Mouse (Mus musculus) skeletal muscle tissue, adult 2 months (tissue): Measurements from ENCODE around the gene Exosc10.

Source experiments
- DNase-seq: peaks from one replicate; pipeline ENCODE4 v3.0.0-alpha.2; 2012; ENCODE audit warnings: low read depth, low spot score

Exosc10 gene

DNA sequence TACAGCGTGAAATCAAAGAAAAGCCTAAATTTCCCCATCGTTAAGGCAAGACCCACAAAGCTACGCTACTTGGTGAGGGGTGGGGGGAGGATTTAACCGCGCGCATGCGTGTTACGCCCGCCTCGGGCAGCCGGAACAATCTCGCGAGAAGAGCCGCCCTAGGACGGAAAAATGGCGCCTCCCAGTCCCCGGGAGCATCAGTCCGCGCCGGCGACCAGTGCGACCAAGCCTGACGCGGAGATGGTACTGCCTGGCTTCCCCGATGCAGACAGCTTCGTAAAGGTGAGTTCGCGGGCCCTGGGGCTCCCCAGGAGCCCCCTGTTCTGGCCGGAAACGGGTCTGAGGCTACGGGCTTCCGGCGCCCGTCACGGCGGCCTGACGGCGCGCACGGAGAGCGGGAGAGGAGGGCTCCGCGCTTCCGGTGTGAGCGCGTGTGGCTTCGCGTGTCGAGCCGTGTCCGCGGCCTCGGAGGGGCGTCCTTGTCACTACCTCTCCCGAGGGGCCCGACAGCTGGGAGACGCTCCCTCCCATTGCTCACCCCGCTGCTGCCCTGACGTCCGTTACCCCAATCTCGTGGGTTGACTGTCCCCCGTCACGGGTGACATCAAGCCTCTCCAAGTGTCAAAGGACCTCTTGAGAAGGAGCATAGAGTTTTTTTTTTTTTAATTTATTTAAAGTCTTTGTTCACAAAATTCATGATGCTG, at the start of gene Exosc10:
TSS of gene Exosc10 (plus strand) at position 133 of the 704 bp plus-strand sequence.
- peak; percentile 88 for DNase-seq

- no peak for DNase-seq
Observed at GRCm38 (mm10) chr4:148509450-148510084, 48.7 kb upstream of the Exosc10 start.

DNA sequence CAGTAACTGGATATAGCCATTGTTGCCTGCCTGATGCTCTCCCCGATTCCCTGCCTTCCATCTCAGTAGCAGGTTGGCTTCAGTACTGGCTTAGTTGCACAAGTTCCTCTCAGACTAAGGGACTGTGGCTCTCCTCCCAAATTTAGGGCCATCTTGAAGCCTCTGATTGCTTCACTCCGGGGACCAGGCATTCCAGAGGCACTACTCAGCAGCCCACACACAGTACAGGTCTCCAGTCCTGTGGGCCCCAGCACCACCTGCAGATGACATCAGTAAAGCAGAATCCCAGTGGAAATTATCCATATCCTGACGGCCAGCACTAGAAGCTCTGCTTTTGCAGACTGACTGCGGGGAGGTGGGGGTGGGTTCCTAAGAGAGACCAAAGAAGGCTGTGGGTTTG, 47.5 kb upstream of the Exosc10 start:
- DNase-seq, result peak; percentile 82

GRCm38 (mm10) chr4:148511334-148511733, 46.9 kb upstream of the Exosc10 start:
- no peak for DNase-seq

- DNase-seq, result peak; percentile 73
Observed at GRCm38 (mm10) chr4:148513021-148513559, 45.1 kb upstream of the Exosc10 start.

- DNase-seq, result no peak
Observed at GRCm38 (mm10) chr4:148515313-148515712, 42.9 kb upstream of the Exosc10 start.

DNA sequence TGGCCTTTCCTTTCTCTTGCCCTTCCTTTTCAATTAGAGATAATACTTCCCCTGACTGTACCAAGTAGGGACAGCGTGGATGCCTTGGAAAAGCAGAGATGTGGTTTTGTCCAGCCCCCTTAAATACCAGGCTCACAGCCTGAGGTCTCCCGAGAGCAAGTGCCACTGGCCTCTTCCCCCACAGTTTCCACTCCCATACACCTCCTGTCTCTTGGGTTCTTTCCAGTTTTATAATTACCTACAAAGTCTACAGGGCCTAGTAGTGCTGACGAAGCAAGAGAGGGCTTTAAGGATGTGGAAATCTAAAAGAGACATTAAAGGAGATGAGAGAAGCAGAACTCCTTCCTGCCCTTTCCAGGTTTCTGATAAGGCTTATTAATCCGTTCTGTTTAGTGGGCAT, 40.4 kb upstream of the Exosc10 start:
- no peak for DNase-seq

GRCm38 (mm10) chr4:148518235-148518795, 39.9 kb upstream of the Exosc10 start:
- no peak for DNase-seq

DNA sequence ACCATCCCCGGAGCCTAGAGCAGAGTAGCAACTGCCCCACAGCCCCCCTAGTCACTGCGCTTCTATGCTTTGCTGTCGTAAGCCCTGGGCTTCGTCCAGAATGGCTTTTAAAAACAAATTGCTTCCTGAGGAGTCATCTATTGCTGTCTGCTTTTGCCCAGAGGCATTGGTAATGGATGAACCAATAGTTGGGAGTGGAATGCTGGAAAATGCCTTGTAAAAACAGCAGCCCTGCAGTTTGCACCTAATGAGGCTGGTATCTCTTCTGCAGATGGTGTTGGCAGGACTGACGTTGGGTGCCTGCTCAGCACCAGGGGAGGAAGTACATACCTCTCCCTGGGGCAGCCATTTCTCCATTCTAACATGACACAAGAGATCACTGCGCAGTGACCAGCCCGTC, 34.7 kb upstream of the Exosc10 start:
- DNase-seq, result no peak

DNA sequence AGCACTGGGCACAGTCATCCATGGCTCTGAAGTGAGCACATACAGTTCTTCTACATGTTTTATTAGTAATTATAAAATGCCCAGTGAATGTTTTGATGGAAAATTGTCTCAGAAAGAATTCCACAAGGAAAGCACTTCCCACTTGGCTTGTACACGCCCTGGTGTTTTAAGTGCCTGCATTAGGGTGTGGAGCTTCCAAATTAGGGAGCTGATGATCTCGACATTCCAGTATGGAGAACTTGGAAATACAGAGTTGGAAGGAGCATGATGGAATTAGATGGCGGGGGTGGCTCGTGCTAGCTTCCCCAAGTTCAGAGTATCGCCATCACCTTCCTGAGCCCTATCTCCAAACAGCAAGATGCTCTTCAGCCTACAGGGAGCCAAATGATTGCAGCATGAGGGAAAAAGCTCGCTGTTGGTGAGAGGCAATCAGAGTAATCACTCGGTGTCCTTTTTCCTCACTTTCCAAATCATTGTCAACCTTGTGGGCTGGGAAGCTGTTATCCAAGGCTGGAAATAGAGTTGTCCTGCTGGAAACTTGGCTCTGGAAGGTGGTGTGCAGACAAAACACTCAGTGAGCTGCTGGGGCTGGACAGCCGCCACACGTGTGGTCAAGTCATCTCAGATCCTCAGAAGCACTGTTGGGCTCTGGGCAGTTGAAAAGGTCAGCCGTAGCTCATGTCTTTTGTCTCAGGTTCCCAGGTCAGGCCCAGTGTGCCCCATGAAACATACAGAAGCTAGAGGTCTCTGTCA, 30.9 kb upstream of the Exosc10 start:
- peak; percentile 60 for DNase-seq

DNA sequence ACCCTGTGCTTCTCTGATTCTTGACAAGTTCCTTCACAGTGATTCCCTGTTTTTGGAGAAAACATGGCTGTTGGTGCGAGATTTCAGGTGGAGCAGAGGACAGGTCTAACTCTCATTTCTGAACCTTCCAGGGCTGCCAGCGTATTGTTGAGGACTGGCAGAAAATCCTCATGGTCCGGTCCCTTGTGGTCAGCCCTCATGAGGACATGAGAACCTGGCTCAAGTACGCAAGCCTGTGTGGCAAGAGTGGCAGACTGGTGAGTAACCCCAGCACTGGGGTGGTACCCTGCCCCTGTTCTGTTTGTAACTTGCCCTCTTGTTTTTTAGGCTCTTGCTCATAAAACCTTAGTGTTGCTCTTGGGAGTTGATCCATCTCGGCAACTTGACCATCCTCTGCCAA, 27.9 kb upstream of the Exosc10 start:
- DNase-seq, result no peak

DNA sequence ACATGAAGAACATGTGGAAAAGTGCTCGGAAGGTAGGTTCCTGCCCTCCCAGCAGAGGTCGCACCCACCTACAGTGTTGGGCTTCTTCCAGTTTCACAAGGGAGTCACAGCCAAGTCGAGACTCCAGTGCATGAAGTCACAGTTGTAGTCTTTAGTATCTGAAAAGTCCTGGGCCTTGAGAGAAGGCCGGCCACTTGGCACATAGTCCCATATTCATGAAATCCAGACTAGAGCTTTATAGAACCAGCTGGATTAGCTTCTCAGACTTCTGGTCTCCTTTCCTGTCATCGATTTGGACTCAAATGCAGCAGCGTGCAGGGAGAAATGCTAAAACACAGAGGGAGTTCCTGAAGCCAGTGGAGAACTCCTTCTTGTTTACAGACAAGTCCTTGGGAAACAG, 27.5 kb upstream of the Exosc10 start:
- no peak for DNase-seq

GRCm38 (mm10) chr4:148531341-148531740, 26.9 kb upstream of the Exosc10 start:
- no peak for DNase-seq

- no peak for DNase-seq
Observed at GRCm38 (mm10) chr4:148532516-148532915, 25.7 kb upstream of the Exosc10 start.

DNA sequence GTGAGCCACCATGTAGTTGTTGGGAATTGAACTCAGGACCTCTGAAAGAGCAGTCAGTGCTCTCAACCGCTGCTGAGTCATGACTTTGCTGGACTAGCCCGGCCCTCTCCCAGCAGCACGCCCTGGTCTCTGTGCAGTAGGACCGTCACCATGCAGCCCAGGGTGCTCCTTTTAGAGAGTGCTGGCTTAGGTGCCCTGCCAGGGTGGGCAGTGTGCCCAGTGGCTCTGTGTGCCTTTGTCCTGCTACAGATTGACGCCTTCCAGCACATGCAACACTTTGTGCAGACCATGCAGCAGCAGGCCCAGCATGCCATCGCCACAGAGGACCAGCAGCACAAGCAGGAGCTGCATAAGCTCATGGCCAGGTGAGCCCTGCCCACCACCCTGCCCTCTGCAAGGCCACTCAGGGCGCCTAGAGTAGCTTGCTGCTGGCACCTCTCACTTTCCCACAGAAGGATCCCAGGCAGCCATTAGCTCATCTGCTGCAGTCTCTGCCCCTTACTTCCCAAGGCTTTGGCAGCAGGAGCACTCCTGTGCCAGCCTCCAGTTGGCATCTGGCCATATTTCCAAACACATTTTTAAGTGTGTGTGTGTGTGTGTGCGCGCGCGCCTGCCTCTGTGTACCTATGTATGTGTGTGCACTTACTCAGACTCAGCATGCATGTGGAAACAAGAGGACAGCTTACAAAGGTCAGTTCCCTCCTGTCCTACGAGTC, 24.5 kb upstream of the Exosc10 start:
- DNase-seq, result no peak

GRCm38 (mm10) chr4:148535876-148536275, 22.4 kb upstream of the Exosc10 start:
- no peak for DNase-seq

- no peak for DNase-seq
Observed at GRCm38 (mm10) chr4:148549106-148549505, 9.1 kb upstream of the Exosc10 start.

- DNase-seq, result no peak
Observed at GRCm38 (mm10) chr4:148557766-148558165, 463 bp upstream of the Exosc10 start.

DNA sequence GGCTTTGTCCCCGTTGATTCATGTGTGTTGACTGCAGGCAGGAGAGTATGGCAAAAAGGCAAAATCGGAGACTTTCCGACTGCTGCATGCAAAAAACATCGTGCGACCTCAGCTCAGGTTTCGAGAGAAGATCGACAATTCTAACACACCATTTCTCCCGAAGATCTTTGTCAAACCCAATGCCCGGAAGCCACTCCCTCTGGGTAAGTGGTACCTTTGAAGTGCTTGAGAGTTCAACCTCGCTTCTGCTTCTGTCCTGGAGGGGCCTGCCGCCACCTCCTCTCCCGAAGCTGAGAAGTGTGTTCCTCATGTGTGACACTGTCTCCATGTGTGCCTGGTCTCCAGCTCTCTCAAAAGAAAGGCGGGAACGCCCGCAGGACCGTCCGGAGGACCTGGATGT, 4.4 kb downstream of the Exosc10 start:
- no peak for DNase-seq

DNA sequence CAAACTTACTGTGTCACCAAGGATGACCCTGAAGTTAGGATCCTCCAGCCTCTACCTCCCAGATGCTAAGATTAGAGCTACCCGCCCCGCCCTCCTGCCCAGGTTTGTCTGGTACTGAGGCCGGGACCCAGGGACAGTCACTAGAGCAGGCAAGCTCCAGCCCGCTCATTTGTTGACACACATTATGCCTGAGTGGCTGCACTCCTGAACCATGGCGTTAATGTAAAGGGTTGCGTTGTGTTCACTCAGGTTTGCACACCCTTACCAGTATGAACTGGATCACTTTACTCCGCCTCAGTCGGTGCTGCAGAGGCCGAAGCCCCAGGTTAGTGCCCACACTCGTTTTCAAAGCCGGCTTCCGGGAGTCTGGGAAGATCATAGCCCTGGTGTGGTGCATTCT, 5.4 kb downstream of the Exosc10 start:
- no peak for DNase-seq

- no peak for DNase-seq
Observed at GRCm38 (mm10) chr4:148570138-148570537, 11.9 kb downstream of the Exosc10 start.
